ENCODE assay signal across 15 mouse cellular contexts in genomic region chr10:39490349-39491121, GRCm38 (mm10).
DNase-seq lines count a peak whose midpoint lies in the region; ATAC-seq and TF ChIP-seq lines count a peak whose summit lies in the region.
"Had no signal": no experiment of that assay in that cellular context is flagged by ENCODE, and none has a peak within 500 bp of the region (broad histone marks: within the 10 kb centered on the region; RNA-seq: fewer than 3 reads in every experiment).

No protein-coding gene starts in this region.

- no peak overlapping the region for H3K27ac ChIP-seq in kidney, embryonic 16.5 days (ENCODE audit: low read length)
- no peak overlapping the region for H3K27ac ChIP-seq in embryonic facial prominence, embryonic 14.5 days (replicated peaks; ENCODE audit: low read depth, low read length)
- H3K27ac ChIP-seq: embryonic facial prominence, embryonic 12.5 days; layer of hippocampus, adult 2 months; midbrain, embryonic 12.5 days had no signal

- H3K36me3 ChIP-seq in kidney, embryonic 16.5 days (ENCODE audit: insufficient read depth, low read length), result no peaks in the 10 kb centered on the region
- 0 out of 2 replicates have a peak, but pooled peaks cover 4% of the 10 kb centered on the region for H3K36me3 ChIP-seq in embryonic facial prominence, embryonic 14.5 days (ENCODE audit: control insufficient read depth, insufficient read depth, low read length)
- H3K36me3 ChIP-seq in myocyte (ENCODE audit: control insufficient read depth, insufficient read depth), result no peaks in the 10 kb centered on the region
- H3K36me3 ChIP-seq: embryonic facial prominence, embryonic 12.5 days; midbrain, embryonic 12.5 days had no signal

- no peak for TF ChIP-seq POLR2A in myocyte (IDR thresholded peaks at IDR 0.05; ENCODE audit: insufficient read length, low read depth)

- 62% methylated on average over 9 of the region's 9 CpGs for WGBS in kidney, embryonic 16.5 days
- WGBS in embryonic facial prominence, embryonic 14.5 days, result 61% methylated on average over 9 of the region's 9 CpGs

- no peak overlapping the region for H3ac ChIP-seq in myocyte (ENCODE audit: control insufficient read depth, insufficient read length)

- no peak overlapping the region for H3K4me2 ChIP-seq in kidney, embryonic 16.5 days (replicated peaks; ENCODE audit: low read depth, low read length)
- H3K4me2 ChIP-seq in embryonic facial prominence, embryonic 14.5 days (ENCODE audit: low read depth, low read length), result no peak overlapping the region
- no peak overlapping the region for H3K4me2 ChIP-seq in myocyte (ENCODE audit: low read depth)
- H3K4me2 ChIP-seq: embryonic facial prominence, embryonic 12.5 days; midbrain, embryonic 12.5 days had no signal

- peaks cover 32% of the 10 kb centered on the region for H3K79me2 ChIP-seq in myocyte (ENCODE audit: control insufficient read depth, insufficient read depth)

- ATAC-seq in kidney, embryonic 16.5 days (ENCODE audit: low FRiP score, low TSS enrichment), result 0 out of 2 replicates have a peak, but pooled peaks have one; percentile 44
- 0 out of 2 replicates have a peak, but pooled peaks have one; percentile 31 for ATAC-seq in embryonic facial prominence, embryonic 14.5 days (ENCODE audit: low read depth)
- ATAC-seq: liver, postnatal 0 days had no signal

- H3K4me1 ChIP-seq in kidney, embryonic 16.5 days (ENCODE audit: insufficient read depth, low read length), result peaks cover 40% of the 10 kb centered on the region
- peaks cover 23% of the 10 kb centered on the region for H3K4me1 ChIP-seq in embryonic facial prominence, embryonic 14.5 days (ENCODE audit: control insufficient read depth, insufficient read depth, low read length)

- no peaks in the 10 kb centered on the region for H3K27me3 ChIP-seq in kidney, embryonic 16.5 days (ENCODE audit: insufficient read depth, low read length)
- H3K27me3 ChIP-seq in embryonic facial prominence, embryonic 14.5 days (replicated peaks; ENCODE audit: control insufficient read depth, insufficient read depth, low read length), result no peaks in the 10 kb centered on the region
- no peaks in the 10 kb centered on the region for H3K27me3 ChIP-seq in myocyte (ENCODE audit: control insufficient read depth, insufficient read depth, insufficient read length)
- H3K27me3 ChIP-seq: embryonic facial prominence, embryonic 12.5 days; midbrain, embryonic 12.5 days had no signal

- no peak overlapping the region for H3K9ac ChIP-seq in kidney, embryonic 16.5 days (replicated peaks; ENCODE audit: low read length)
- no peak overlapping the region for H3K9ac ChIP-seq in embryonic facial prominence, embryonic 14.5 days (ENCODE audit: low read depth, low read length)
- H3K9ac ChIP-seq: embryonic facial prominence, embryonic 12.5 days; liver, postnatal 0 days; midbrain, embryonic 12.5 days had no signal

- peak; percentile 32 for DNase-seq in embryo, embryonic 10 days (ENCODE audit: low spot score)
- no peak for DNase-seq in embryo, embryonic 11 days
- no peak for DNase-seq in kidney, postnatal 10 days
- no peak for DNase-seq in embryonic facial prominence, embryonic 14.5 days (ENCODE audit: low spot score)
- no peak for DNase-seq in urinary bladder, postnatal 36 days (ENCODE audit: low spot score in 2 of 2)
- DNase-seq in layer of hippocampus, adult 18-20 months (ENCODE audit: low spot score in 2 of 2), result no peak
- DNase-seq: adrenal gland, postnatal 36 days; cerebellum, adult 11-12 months; liver, postnatal 0 days; right cerebral cortex, postnatal 25 days had no signal

- H3K4me3 ChIP-seq in kidney, embryonic 16.5 days (ENCODE audit: low read length), result no peak overlapping the region
- no peak overlapping the region for H3K4me3 ChIP-seq in embryonic facial prominence, embryonic 14.5 days (ENCODE audit: low read depth, low read length)
- no peak overlapping the region for H3K4me3 ChIP-seq in myocyte
- H3K4me3 ChIP-seq: embryonic facial prominence, embryonic 12.5 days; layer of hippocampus, adult 2 months; midbrain, embryonic 12.5 days had no signal

- H3K9me3 ChIP-seq in kidney, embryonic 16.5 days (ENCODE audit: low read length), result no peaks in the 10 kb centered on the region
- no peaks in the 10 kb centered on the region for H3K9me3 ChIP-seq in embryonic facial prominence, embryonic 14.5 days (ENCODE audit: control insufficient read depth, low read length)
- H3K9me3 ChIP-seq: embryonic facial prominence, embryonic 12.5 days; midbrain, embryonic 12.5 days had no signal

TF ChIP-seq in myocyte, 11 proteins besides CTCF, POLR2A, EP300 and RAD21:
- peak in 1 of 3 experiments; percentile 19 for TF ChIP-seq MYOD1 (IDR thresholded peaks at IDR 0.05; ENCODE audit: control insufficient read depth in 1 of 3, insufficient read length in 2 of 3, low read depth in 2 of 3)
- TF ChIP-seq MYOG (IDR thresholded peaks at IDR 0.05; ENCODE audit: control insufficient read depth in 1 of 3, insufficient read depth in 1 of 3, insufficient read length in 2 of 3, low read depth in 2 of 3), result peak in 1 of 3 experiments; percentile 59
- no peak for TF ChIP-seq MAX (IDR thresholded peaks at IDR 0.05; ENCODE audit: low read depth)
- no peak for TF ChIP-seq SRF (IDR thresholded peaks at IDR 0.05; ENCODE audit: control insufficient read depth, insufficient read length, low read depth)
- no peak for TF ChIP-seq REST (IDR thresholded peaks at IDR 0.05; ENCODE audit: insufficient read depth, insufficient read length)
- no peak for TF ChIP-seq CEBPB (IDR thresholded peaks at IDR 0.05; ENCODE audit: insufficient read depth, poor library complexity, severe bottlenecking)
- TF ChIP-seq POLR2AphosphoS2 (IDR thresholded peaks at IDR 0.05; ENCODE audit: insufficient read length, low read depth), result peak; percentile 16
- no peak for TF ChIP-seq USF1 (IDR thresholded peaks at IDR 0.05; ENCODE audit: low read depth)
- TF ChIP-seq TCF12 (IDR thresholded peaks at IDR 0.05; ENCODE audit: insufficient read depth, poor library complexity, severe bottlenecking), result no peak
- no peak for TF ChIP-seq E2F4 (IDR thresholded peaks at IDR 0.05; ENCODE audit: insufficient read depth)
- no peak for TF ChIP-seq TCF3 (IDR thresholded peaks at IDR 0.05; ENCODE audit: insufficient read length, low read depth)
TF ChIP-seq in myocyte: peak in this region for 3.
